Comparison of ENCODE assay signal across 12 mouse cellular contexts in genomic region chr2:125263753-125264152, GRCm38 (mm10). TPM values are rescaled to one million over a fixed set of nuclear protein-coding genes. Genes with fewer than 3 reads are reported as not detected.
A peak's percentile ranks its signal among the peaks of the same experiment; 100 is the strongest.
DNase-seq lines count a peak whose midpoint lies in the region; ATAC-seq and TF ChIP-seq lines count a peak whose summit lies in the region.
"Had no signal": no experiment of that assay in that cellular context is flagged by ENCODE, and none has a peak within 500 bp of the region (broad histone marks: within the 10 kb centered on the region; RNA-seq: fewer than 3 reads in every experiment).

No protein-coding gene starts in this region.

- H3K27me3 ChIP-seq in embryonic facial prominence, embryonic 13.5 days, result no peaks in the 10 kb centered on the region
- no peaks in the 10 kb centered on the region for H3K27me3 ChIP-seq in embryonic facial prominence, embryonic 10.5 days (replicated peaks; ENCODE audit: low read depth, poor library complexity, severe bottlenecking)
- no peaks in the 10 kb centered on the region for H3K27me3 ChIP-seq in hindbrain, postnatal 0 days (ENCODE audit: insufficient read depth, low read length)
- H3K27me3 ChIP-seq in hindbrain, embryonic 12.5 days, result no peaks in the 10 kb centered on the region
- H3K27me3 ChIP-seq in midbrain, postnatal 0 days (ENCODE audit: insufficient read depth, low read length), result no peaks in the 10 kb centered on the region
- no peaks in the 10 kb centered on the region for H3K27me3 ChIP-seq in midbrain, embryonic 14.5 days (ENCODE audit: control insufficient read depth, insufficient read depth, low read length)
- H3K27me3 ChIP-seq: forebrain, embryonic 15.5 days had no signal

- no peak for TF ChIP-seq CTCF in hindbrain, postnatal 0 days (IDR thresholded peaks at IDR 0.05; ENCODE audit: low read depth)
- no peak for TF ChIP-seq CTCF in midbrain, postnatal 0 days (IDR thresholded peaks at IDR 0.05)

- peak overlapping the region; percentile 2; the same call in 1 of the 2 replicates for H3K4me2 ChIP-seq in embryonic facial prominence, embryonic 13.5 days
- no peak overlapping the region for H3K4me2 ChIP-seq in hindbrain, postnatal 0 days (ENCODE audit: low read depth, low read length)
- no peak overlapping the region for H3K4me2 ChIP-seq in hindbrain, embryonic 12.5 days (replicated peaks)
- H3K4me2 ChIP-seq in midbrain, postnatal 0 days (ENCODE audit: low read depth, low read length, poor library complexity, severe bottlenecking), result no peak overlapping the region
- no peak overlapping the region for H3K4me2 ChIP-seq in midbrain, embryonic 14.5 days (ENCODE audit: low read length)
- H3K4me2 ChIP-seq: forebrain, embryonic 15.5 days had no signal

- H3K9me3 ChIP-seq in embryonic facial prominence, embryonic 13.5 days, result no peaks in the 10 kb centered on the region
- no peaks in the 10 kb centered on the region for H3K9me3 ChIP-seq in embryonic facial prominence, embryonic 10.5 days
- no peaks in the 10 kb centered on the region for H3K9me3 ChIP-seq in hindbrain, postnatal 0 days (ENCODE audit: low read length)
- H3K9me3 ChIP-seq in hindbrain, embryonic 12.5 days (replicated peaks), result no peaks in the 10 kb centered on the region
- no peaks in the 10 kb centered on the region for H3K9me3 ChIP-seq in midbrain, postnatal 0 days (ENCODE audit: low read length)
- H3K9me3 ChIP-seq in midbrain, embryonic 14.5 days (ENCODE audit: control insufficient read depth, low read length), result no peaks in the 10 kb centered on the region
- H3K9me3 ChIP-seq: forebrain, embryonic 15.5 days had no signal

- no peak for ATAC-seq in embryonic facial prominence, embryonic 13.5 days (ENCODE audit: insufficient number of reproducible peaks, insufficient read depth, low FRiP score, low TSS enrichment, low read depth)
- no peak for ATAC-seq in hindbrain, postnatal 0 days
- ATAC-seq in hindbrain, embryonic 12.5 days (ENCODE audit: low FRiP score), result no peak
- ATAC-seq in midbrain, postnatal 0 days (ENCODE audit: low FRiP score), result no peak
- no peak for ATAC-seq in midbrain, embryonic 14.5 days (ENCODE audit: low FRiP score, low TSS enrichment)

- H3K27ac ChIP-seq in embryonic facial prominence, embryonic 13.5 days, result no peak overlapping the region
- no peak overlapping the region for H3K27ac ChIP-seq in embryonic facial prominence, embryonic 10.5 days (replicated peaks)
- no peak overlapping the region for H3K27ac ChIP-seq in hindbrain, postnatal 0 days
- no peak overlapping the region for H3K27ac ChIP-seq in hindbrain, embryonic 12.5 days
- no peak overlapping the region for H3K27ac ChIP-seq in midbrain, postnatal 0 days (ENCODE audit: low read depth, low read length)
- no peak overlapping the region for H3K27ac ChIP-seq in midbrain, embryonic 14.5 days (replicated peaks; ENCODE audit: low read depth, low read length)
- H3K27ac ChIP-seq: forebrain, embryonic 15.5 days had no signal

- WGBS in embryonic facial prominence, embryonic 13.5 days, result 11% methylated on average over 9 of the region's 9 CpGs
- WGBS in embryonic facial prominence, embryonic 10.5 days, result 13% methylated on average over 9 of the region's 9 CpGs
- WGBS in hindbrain, postnatal 0 days, result 11% methylated on average over 9 of the region's 9 CpGs
- WGBS in hindbrain, embryonic 12.5 days, result 20% methylated on average over 9 of the region's 9 CpGs
- WGBS in midbrain, postnatal 0 days, result 28% methylated on average over 9 of the region's 9 CpGs
- 35% methylated on average over 9 of the region's 9 CpGs for whole genome bisulfite sequencing in midbrain, embryonic 14.5 days

- no peak overlapping the region for H3K4me3 ChIP-seq in embryonic facial prominence, embryonic 13.5 days
- H3K4me3 ChIP-seq in embryonic facial prominence, embryonic 10.5 days, result no peak overlapping the region
- no peak overlapping the region for H3K4me3 ChIP-seq in hindbrain, postnatal 0 days (ENCODE audit: low read length)
- no peak overlapping the region for H3K4me3 ChIP-seq in hindbrain, embryonic 12.5 days
- H3K4me3 ChIP-seq in midbrain, postnatal 0 days (ENCODE audit: low read depth, low read length), result no peak overlapping the region
- H3K4me3 ChIP-seq in midbrain, embryonic 14.5 days (replicated peaks; ENCODE audit: low read depth, low read length), result no peak overlapping the region
- H3K4me3 ChIP-seq: forebrain, embryonic 15.5 days had no signal

- no peak for DNase-seq in embryonic facial prominence, embryonic 10.5 days (ENCODE audit: low spot score)
- DNase-seq in hindbrain, postnatal 0 days (ENCODE audit: low spot score), result peak; percentile 16
- DNase-seq in midbrain, postnatal 0 days (ENCODE audit: low spot score), result peak; percentile 21
- DNase-seq in midbrain, embryonic 14.5 days, result no peak
- no peak for DNase-seq in spleen, postnatal 4 days (ENCODE audit: low spot score in 2 of 2)
- no peak for DNase-seq in layer of hippocampus, adult 8-10 months (ENCODE audit: low spot score in 2 of 2)
- DNase-seq: liver; right cerebral cortex, adult 18-20 months; thymus, postnatal 36 days had no signal

- no peaks in the 10 kb centered on the region; the same call in none of the 2 replicates for H3K4me1 ChIP-seq in embryonic facial prominence, embryonic 13.5 days
- peaks cover 7% of the 10 kb centered on the region; the same call in 1 of the 2 replicates for H3K4me1 ChIP-seq in embryonic facial prominence, embryonic 10.5 days
- H3K4me1 ChIP-seq in hindbrain, postnatal 0 days (ENCODE audit: insufficient read depth, low read length), result no peaks in the 10 kb centered on the region
- no peaks in the 10 kb centered on the region for H3K4me1 ChIP-seq in hindbrain, embryonic 12.5 days
- no peaks in the 10 kb centered on the region for H3K4me1 ChIP-seq in midbrain, postnatal 0 days (ENCODE audit: insufficient read depth, low read length)
- H3K4me1 ChIP-seq in midbrain, embryonic 14.5 days (ENCODE audit: control insufficient read depth, insufficient read depth, low read length), result no peaks in the 10 kb centered on the region
- H3K4me1 ChIP-seq: forebrain, embryonic 15.5 days had no signal

- H3K36me3 ChIP-seq in embryonic facial prominence, embryonic 13.5 days, result peaks cover 6% of the 10 kb centered on the region
- peaks cover 26% of the 10 kb centered on the region for H3K36me3 ChIP-seq in embryonic facial prominence, embryonic 10.5 days (replicated peaks)
- H3K36me3 ChIP-seq in hindbrain, postnatal 0 days (ENCODE audit: insufficient read depth, low read length), result no peaks in the 10 kb centered on the region
- peaks cover 3% of the 10 kb centered on the region; the same call in 1 of the 2 replicates for H3K36me3 ChIP-seq in hindbrain, embryonic 12.5 days
- no peaks in the 10 kb centered on the region for H3K36me3 ChIP-seq in midbrain, postnatal 0 days (ENCODE audit: insufficient read depth, low read length)
- no peaks in the 10 kb centered on the region for H3K36me3 ChIP-seq in midbrain, embryonic 14.5 days (ENCODE audit: control insufficient read depth, insufficient read depth, low read length)
- H3K36me3 ChIP-seq: forebrain, embryonic 15.5 days had no signal

- H3K9ac ChIP-seq in embryonic facial prominence, embryonic 13.5 days, result no peak overlapping the region
- H3K9ac ChIP-seq in hindbrain, postnatal 0 days (replicated peaks; ENCODE audit: low read length), result no peak overlapping the region
- H3K9ac ChIP-seq in hindbrain, embryonic 12.5 days, result no peak overlapping the region
- no peak overlapping the region for H3K9ac ChIP-seq in midbrain, postnatal 0 days (replicated peaks; ENCODE audit: low read length, poor library complexity, severe bottlenecking)
- no peak overlapping the region for H3K9ac ChIP-seq in midbrain, embryonic 14.5 days (replicated peaks; ENCODE audit: low read length)
- H3K9ac ChIP-seq: forebrain, embryonic 15.5 days had no signal

RNA-seq across cellular contexts. Expression of gene Dut, which starts 16.8 kb away (rescaled TPM):
- polyA plus RNA-seq in embryonic facial prominence, embryonic 13.5 days (2015; fragmentation: Nextera tagmentation; extraction: Ambion mirVana), result 135 and 145 TPM in 2 replicates
- polyA plus RNA-seq in embryonic facial prominence, embryonic 10.5 days (2016; fragmentation: Nextera tagmentation; extraction: Ambion mirVana), result 265 and 285 TPM in 2 replicates
- 46.6 and 50.7 TPM in 2 replicates for total RNA-seq in hindbrain, postnatal 0 days (2014; rRNA removed)
- polyA plus RNA-seq in hindbrain, postnatal 0 days (2015; fragmentation: Nextera tagmentation; extraction: Ambion mirVana), result 95.0 and 105 TPM in 2 replicates
- polyA plus RNA-seq in hindbrain, embryonic 12.5 days (2016; fragmentation: Nextera tagmentation; extraction: Ambion mirVana), result 107 and 109 TPM in 2 replicates
- 24.7 and 48.9 TPM in 2 replicates for total RNA-seq in midbrain, postnatal 0 days (2014; rRNA removed)
- polyA plus RNA-seq in midbrain, postnatal 0 days (2015; fragmentation: Nextera tagmentation; extraction: Ambion mirVana), result 85.6 and 88.2 TPM in 2 replicates
- polyA plus RNA-seq in midbrain, embryonic 14.5 days (2014; fragmentation: Nextera tagmentation; extraction: Ambion mirVana), result 90.4 and 92.4 TPM in 2 replicates
- 10 to 100 TPM; 24.6 to 30.0 (median 28.4) TPM for total RNA-seq in layer of hippocampus, adult 8-10 months (2022)

Comparison
In these comparisons a context has a peak if more than half of its experiments do, and no peak if none do; other contexts are left out.
1. DNase-seq: peak in hindbrain, postnatal 0 days (single experiment) and midbrain, postnatal 0 days (single experiment); none in embryonic facial prominence, embryonic 10.5 days (single experiment), midbrain, embryonic 14.5 days (single experiment), spleen, postnatal 4 days (0 of 2) and layer of hippocampus, adult 8-10 months (0 of 2).